Mouse (Mus musculus) megakaryocyte, embryonic 14.5 days (primary cell): Measurements from ENCODE around the gene Rin2. TPM values are rescaled to one million over a fixed set of nuclear protein-coding genes. Genes with fewer than 3 reads are reported as not detected.

Experiments
- H3K27me3 ChIP-seq: replicated peaks from 2 replicates; pipeline ENCODE3; 2012; ENCODE audit warnings: inconsistent platforms
- H3K36me3 ChIP-seq: replicated peaks from 2 replicates; pipeline ENCODE3; 2012; ENCODE audit warnings: low read length, inconsistent platforms, mixed read lengths
- H3K4me1 ChIP-seq: 2 replicates; pipeline ENCODE4 v1.6.1; 2012; ENCODE audit warnings: inconsistent platforms
- H3K4me3 ChIP-seq: replicated peaks from 2 replicates; pipeline ENCODE3; 2012; ENCODE audit warnings: moderate library complexity, mild to moderate bottlenecking, inconsistent platforms
- H3K9me3 ChIP-seq: 2 replicates; pipeline ENCODE4 v1.6.1; 2012; ENCODE audit warnings: inconsistent platforms
- FLI1 ChIP-seq: IDR thresholded peaks from 2 replicates; pipeline ENCODE4 v1.6.1; 2012; ENCODE audit warnings: low read length, inconsistent platforms, mixed read lengths
- GATA1 ChIP-seq: IDR thresholded peaks from 3 replicates; pipeline ENCODE4 v1.6.1; 2012; ENCODE audit warnings: mixed read lengths, low read length, inconsistent platforms, borderline replicate concordance
- polyA plus RNA-seq: library from polyadenylated mRNA; stranded (reverse); fragments of >175 nt; gene quantifications from 2 replicates; pipeline ENCODE4 v1.2.3, GENCODE M21; 2012; ENCODE audit warnings: low replicate concordance; ENCODE audit not compliant: insufficient read depth

The Rin2 gene
- polyA plus RNA-seq, 1 experiment = 1.1 TPM

DNA sequence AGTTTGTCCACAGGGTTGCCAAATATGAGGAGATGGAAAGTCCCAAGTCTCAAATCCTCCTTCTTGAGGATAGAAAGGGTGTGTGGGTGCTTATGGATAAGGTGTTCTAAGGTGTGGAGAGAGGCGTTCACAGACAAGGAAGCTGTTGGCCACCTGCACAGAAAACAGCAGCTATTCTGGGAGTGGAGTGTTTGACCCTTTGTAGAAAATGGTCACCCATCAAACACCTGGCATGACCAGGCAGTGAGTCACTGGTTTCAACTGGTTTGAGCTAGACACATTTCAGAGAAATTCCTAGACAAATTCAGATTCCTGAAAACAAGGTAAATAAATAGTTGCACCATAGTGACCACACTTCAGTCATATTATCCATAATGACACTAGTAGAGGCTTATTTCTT lies 197.1 kb downstream of the Rin2 start:
- TF ChIP-seq GATA1 (no peak), FLI1 (no peak)
- peaks cover 8% of the 10 kb centered on the region for H3K27me3 ChIP-seq
- peaks cover 31% of the 10 kb centered on the region for H3K9me3 ChIP-seq
- H3K36me3 ChIP-seq = peaks cover 15% of the 10 kb centered on the region
- H3K4me1 ChIP-seq = no peaks in the 10 kb centered on the region
- no peak overlapping the region for H3K4me3 ChIP-seq

DNA sequence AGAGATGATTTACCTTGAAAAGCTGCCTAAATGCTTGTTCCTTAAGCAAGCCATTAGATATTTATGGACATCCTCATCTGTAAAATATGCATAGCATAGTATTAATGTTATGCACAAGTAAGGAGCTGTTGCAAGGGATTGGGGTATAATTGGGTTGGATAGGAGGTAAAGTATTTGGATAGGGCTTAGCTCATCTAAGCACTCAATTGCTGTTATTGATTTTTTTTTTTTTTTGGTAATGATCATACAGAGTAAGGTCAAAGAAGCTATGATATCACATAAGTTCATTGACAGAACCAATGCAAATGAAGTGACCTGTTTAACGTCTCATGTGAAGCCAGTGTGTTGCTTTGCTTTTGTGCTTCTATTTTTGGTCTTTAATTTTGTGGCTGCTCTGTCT lies 198.9 kb downstream of the Rin2 start:
- no peak for TF ChIP-seq FLI1
- TF ChIP-seq GATA1 = no peak
- Histone ChIP-seq H3K4me1 (peaks cover 3% of the 10 kb centered on the region; the same call in 1 of the 2 replicates), H3K9me3 (peaks cover 13% of the 10 kb centered on the region), H3K36me3 (peaks cover 12% of the 10 kb centered on the region), H3K4me3 (no peak overlapping the region), H3K27me3 (peaks cover 10% of the 10 kb centered on the region)

- peaks cover 11% of the 10 kb centered on the region for H3K36me3 ChIP-seq
These were observed 200.0 kb downstream of the Rin2 start for GRCm38 (mm10) chr2:145874879-145875482.

GRCm38 (mm10) chr2:145877191-145877590 lies 202.2 kb downstream of the Rin2 start:
- no peak for TF ChIP-seq GATA1
- no peak for TF ChIP-seq FLI1
- H3K36me3 ChIP-seq = peaks cover 11% of the 10 kb centered on the region
- H3K27me3 ChIP-seq = peaks cover 9% of the 10 kb centered on the region

More at GRCm38 (mm10) chr2:145874879-145875482, 200.0 kb downstream of the Rin2 start:
- TF ChIP-seq GATA1 (no peak), FLI1 (no peak)
- Histone ChIP-seq H3K4me1 (peaks cover 6% of the 10 kb centered on the region; the same call in 1 of the 2 replicates), H3K9me3 (peaks cover 3% of the 10 kb centered on the region), H3K4me3 (no peak overlapping the region), H3K27me3 (peaks cover 12% of the 10 kb centered on the region)

GRCm38 (mm10) chr2:145880887-145881747 lies 206.1 kb downstream of the Rin2 start:
- H3K36me3 ChIP-seq = peaks cover 25% of the 10 kb centered on the region
- no peak overlapping the region for H3K4me3 ChIP-seq
- TF ChIP-seq GATA1 (no peak), FLI1 (no peak)
- H3K27me3 ChIP-seq = peaks cover 8% of the 10 kb centered on the region
- no peaks in the 10 kb centered on the region for H3K9me3 ChIP-seq
- peaks cover 61% of the 10 kb centered on the region for H3K4me1 ChIP-seq

More at GRCm38 (mm10) chr2:145877191-145877590, 202.2 kb downstream of the Rin2 start:
- Histone ChIP-seq H3K4me1 (peaks cover 27% of the 10 kb centered on the region), H3K9me3 (no peaks in the 10 kb centered on the region), H3K4me3 (no peak overlapping the region)

DNA sequence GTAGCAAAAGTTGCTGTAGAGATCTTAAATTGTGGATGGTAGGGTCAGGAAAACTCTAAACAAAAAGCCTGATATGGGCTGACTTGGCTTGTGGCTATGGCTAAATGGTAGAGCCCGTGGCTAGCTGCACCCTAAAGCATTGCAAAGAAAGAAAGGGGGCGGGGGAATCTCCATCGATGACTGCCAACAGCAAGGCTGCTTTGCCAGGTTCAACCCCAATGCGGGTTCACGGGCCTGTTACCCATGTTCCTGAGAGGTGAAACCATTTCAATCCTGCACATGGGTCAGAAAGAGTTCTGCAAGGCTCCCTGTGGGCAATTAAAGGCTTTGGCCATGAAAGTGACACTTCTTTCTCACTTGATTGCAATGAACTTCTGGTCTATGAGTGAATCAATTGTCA lies 206.9 kb downstream of the Rin2 start:
- Histone ChIP-seq H3K9me3 (no peaks in the 10 kb centered on the region), H3K4me3 (no peak overlapping the region), H3K36me3 (peaks cover 22% of the 10 kb centered on the region), H3K4me1 (peaks cover 61% of the 10 kb centered on the region), H3K27me3 (peaks cover 4% of the 10 kb centered on the region)
- TF ChIP-seq FLI1 = no peak
- TF ChIP-seq GATA1 = no peak

DNA sequence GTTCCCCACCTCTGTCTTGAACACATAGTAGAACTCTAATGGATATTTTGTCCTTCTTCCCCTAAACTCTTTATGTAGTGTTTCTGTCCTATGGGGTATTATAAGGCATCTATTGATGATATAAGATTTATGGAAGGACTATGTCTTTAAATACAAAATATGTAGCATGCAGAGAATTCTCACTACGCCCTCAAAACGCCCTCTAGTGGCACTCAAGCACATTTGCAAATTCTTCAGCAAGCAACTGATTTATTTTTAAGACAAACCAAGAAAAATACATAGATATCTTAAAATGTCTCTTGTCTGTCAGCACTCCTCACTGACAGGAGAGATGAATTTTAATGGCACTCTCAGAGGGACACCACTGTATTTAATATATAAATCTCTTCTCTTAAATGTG lies 207.4 kb downstream of the Rin2 start:
- H3K36me3 ChIP-seq = peaks cover 22% of the 10 kb centered on the region
- peaks cover 65% of the 10 kb centered on the region for H3K4me1 ChIP-seq
- TF ChIP-seq FLI1 (no peak), GATA1 (no peak)

DNA sequence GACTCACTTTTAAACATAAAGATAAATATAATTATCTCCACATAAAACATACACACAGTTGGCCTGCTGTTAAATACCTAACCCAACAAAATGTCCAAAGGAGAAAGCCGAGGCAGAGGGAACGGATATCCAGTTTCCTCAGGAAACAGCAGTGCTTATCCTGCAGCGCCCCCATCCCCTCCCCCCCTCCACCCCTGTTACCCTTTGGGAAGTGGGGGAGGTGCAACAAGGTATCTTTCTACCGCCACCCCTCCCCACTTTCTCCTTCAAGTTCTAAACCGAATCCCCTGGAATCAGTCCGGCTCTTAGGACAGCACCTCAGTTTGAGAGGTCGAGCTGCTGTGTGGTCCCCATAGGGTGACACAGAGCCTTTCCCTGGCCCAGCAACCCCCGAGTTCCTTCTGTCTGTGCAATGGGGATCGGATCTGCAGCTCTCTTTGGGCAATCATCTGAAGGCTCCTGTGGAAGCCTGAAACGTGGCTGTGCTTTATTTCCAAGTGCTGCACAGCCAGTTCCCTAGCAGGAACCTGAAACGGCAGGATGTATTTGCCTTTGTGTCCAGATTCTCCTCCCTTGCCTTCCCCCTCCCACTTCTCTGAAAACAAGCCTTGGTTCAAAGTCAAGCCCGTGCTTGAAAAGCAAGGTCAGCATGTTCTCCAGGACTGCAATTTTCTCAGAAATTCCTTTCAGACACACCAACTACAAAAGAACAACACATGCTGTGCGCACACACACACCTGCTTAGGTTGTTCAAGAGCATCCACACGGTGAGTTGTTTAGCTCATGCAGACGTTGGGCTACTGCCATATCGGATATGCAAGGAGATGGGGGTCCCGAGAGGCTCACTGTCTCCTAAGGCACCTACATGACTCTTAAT lies 209.3 kb downstream of the Rin2 start:
- Histone ChIP-seq H3K9me3 (no peaks in the 10 kb centered on the region), H3K4me1 (peaks cover 78% of the 10 kb centered on the region), H3K36me3 (peaks cover 19% of the 10 kb centered on the region), H3K4me3 (no peak overlapping the region), H3K27me3 (no peaks in the 10 kb centered on the region)
- TF ChIP-seq FLI1 (no peak), GATA1 (no peak)

More for the DNA sequence above, 207.4 kb downstream of the Rin2 start:
- peaks cover 4% of the 10 kb centered on the region for H3K27me3 ChIP-seq
- H3K9me3 ChIP-seq = no peaks in the 10 kb centered on the region
- H3K4me3 ChIP-seq = no peak overlapping the region
